Mouse (Mus musculus) monocyte, adult 2 months (primary cell): ENCODE results near the gene Clec10a.

Experiments used
- DNase-seq, 2 experiments: peaks; one replicate each; pipeline ENCODE4 v3.0.0; 2022; ENCODE audit warnings: low spot score in 2 of 2, low read depth in 1 of 2

The Clec10a gene

DNA sequence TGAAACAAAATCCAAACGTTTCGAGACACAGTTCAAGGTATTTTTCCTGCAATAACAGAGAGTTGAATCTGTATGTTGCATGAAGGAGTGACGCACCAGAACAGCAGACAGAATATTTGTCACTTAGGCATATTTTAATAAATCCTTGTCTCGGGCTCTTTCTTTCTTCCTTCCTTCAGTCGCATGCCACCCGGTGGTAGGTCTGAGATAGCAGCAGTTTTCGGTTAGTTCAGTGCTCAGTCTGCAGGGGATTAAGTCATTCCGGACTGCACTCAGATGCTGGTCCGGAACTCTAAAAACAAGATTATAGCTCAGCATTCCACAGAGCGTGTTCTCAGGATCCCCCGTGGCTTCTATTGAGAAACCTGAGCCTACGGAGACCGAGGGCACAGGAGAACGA is 23.4 kb downstream of the Clec10a start:
- no peak for DNase-seq

DNA sequence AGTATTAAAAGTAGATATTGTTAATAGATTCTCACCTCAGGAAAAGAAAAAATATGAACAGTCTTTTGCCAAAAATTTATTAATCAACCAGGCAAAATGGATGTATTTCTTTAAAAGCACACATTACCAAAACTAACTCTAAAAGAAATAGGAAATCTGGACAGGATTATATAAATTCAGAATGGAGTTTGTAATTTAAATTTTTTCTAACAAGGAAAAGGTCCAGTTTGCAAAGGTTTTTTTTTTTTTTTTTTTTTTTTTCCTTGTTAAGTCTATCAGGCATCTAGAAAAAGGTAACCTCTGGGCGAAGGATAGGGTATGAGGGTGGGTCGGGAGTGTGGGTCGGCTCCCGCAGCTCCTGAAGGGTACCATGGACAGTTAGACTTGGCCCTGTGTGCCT is 24.5 kb downstream of the Clec10a start:
- DNase-seq = no peak

DNA sequence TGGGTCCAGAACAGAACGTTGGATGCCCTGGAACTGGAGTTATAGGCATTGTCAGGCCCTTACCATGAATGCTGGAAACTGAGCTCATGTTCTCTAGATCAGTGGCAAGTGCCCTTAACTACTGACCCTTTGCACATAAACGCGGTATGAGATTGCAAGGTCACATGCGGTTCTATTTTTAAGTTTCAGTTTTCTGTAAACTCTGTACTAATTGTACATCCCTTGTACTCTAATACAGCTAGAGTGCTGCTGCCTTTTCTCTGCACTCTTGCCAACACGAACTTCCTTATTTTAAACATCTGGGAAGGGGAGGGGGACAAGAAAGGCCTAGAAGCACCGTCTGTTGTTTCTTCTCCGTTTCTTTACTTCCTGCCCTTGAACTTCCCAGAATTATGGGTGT is 29.1 kb downstream of the Clec10a start:
- DNase-seq = no peak

DNA sequence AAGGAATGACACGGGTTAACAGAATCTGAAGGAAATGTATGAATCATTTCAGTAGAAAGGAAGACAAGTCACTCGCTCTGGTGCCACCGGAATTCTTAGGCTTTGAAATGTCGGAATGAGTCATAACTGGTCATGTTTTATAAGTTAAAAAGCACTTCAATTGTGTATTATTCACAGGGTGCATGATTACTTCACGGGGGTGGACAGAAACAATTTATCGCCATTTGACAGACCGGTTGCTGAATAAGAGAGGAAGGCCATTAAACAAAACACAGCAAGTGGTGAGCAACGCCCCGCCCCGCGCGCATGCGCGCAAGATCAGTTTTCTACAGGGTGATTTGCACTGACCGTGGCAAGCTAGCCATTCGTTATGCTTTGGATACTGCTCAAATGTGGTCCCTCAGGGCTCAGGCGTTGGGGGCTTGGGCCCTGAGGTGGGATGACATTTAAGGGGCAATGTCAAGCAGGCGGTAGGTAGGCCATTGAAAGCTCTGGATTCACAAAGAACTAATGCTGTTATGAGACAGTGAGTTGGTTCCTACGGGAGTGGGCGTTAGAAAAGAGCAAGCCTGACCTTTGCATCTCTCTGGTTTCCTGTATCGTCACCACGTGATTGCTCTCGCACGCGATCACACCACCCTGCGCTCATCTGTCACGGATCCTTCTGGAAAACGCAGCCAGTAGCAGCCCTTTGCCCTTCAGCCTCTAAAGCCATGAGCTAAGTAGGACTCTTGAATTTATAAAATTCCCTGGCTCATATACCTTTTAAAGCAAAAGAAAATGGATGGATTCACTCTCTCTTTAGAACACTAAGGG is 33.5 kb downstream of the Clec10a start:
- DNase-seq = no peak

DNA sequence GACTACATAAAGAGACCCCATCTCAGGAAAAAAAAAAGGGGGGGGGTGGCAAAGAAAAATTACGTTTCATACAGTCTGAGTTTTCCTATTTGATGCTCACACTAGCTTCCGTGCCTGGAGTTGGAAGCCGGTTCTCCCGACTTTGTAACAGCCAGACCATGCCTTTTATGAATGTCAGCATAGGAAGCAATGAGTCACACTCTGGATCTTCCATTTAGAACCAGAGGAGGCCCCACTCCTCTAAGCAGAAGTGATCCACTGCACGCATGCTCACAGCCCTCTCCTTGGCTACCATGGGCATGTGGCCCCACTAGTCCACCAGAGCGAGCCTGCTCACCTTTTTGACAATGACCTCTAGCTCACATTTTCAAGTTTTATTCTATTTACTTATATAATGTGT is 35.2 kb downstream of the Clec10a start:
- no peak for DNase-seq

DNA sequence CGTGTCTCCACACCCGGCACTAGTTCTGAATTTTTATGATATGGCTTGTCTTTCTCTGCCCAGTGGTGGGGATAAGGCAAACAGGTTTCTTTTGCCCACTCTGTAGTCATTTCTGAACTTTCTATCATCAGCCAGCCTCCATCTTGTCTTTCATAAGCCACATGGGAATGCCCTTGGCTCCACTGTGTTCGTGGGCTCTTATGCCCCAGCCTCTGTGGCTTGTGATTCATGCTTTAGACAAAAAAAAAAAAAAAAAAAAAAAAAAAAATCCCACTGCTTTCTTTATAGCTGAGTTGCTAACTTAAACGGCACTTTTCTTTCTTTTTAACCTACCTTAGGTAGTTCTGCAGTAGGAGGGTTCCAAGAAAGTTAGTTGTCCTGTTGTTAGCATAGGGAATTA is 36.2 kb downstream of the Clec10a start:
- no peak for DNase-seq

DNA sequence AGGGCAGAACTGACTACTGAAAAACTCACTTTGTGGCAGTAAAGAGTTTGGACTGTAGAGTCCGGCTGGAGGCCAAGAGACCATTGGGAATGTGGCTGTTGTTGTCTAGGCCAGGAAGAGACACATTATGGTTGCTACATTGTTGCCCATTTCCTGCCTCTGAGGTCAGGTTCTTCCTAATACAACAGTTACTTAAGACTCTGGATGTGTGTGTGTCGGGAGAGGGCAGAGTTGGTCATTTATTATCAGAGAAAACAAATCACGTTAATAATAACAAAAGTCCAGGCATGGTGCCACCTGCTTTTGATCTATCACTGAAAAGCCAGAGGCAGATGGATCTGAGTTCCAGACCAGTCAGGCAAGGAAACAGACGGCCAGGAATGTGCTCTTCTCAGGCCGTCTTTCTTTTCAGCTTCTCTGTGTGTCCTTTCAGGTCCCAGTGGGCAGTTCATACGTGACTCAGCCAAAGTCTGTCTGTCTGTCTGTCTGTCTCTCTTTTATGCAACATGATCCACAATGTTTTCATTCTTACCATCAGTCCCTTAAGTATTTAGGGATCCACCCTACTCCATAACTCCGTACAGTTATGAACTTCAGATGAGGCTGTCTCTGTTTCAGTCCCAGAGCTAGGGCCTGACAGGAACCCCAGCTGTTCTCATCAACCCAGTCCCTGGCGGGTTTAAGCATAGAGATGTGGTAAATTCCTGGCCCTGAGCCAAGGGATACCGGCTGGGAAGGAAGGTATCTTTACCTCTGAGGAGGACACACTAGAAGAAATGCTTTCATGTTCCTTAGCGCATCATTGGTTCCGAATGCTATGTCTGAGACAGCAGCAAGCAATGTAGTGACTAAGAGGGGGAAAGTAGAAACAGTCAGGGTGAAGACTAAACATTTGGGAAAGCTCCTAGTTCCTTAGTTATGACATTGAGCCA is 37.6 kb downstream of the Clec10a start:
- no peak for DNase-seq

DNA sequence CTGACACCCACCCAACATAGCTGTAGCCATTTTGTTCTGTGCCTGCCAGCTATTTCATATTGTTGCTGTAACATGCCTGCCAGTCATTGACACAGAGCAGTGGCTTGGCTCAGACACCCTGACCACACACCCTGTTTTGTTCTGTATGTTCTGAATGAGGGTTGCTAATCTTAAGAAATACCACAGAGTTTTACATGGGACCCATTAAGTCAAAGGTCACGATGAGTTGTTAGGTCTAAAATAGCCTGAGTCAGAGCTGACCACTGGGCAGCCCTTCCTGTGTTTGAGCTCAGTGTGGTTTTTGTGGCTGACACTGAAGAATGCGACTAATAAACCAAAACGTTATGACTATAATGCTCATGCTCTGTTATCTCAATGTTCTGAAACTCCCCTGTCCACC is 42.3 kb downstream of the Clec10a start:
- DNase-seq = no peak

DNA sequence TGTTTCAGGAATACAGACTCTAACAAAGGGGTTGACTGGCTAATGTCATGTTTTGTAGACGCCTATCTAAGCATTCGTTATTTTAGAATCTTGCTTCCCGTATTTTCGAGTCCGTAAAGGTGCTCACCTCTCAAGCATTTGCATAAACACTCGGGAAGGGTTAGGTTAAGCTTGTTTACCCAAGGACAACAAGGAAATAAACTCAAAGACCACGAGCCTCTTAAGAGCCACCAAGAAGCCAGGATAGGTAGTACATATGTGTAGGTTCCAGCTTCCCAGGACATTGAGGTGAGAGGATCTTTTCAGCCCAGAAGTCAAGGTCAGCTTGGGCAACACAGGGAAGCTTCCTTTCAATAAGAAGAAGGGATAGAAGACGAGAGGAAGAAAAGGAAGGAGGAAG is 43.1 kb downstream of the Clec10a start:
- no peak for DNase-seq

DNA sequence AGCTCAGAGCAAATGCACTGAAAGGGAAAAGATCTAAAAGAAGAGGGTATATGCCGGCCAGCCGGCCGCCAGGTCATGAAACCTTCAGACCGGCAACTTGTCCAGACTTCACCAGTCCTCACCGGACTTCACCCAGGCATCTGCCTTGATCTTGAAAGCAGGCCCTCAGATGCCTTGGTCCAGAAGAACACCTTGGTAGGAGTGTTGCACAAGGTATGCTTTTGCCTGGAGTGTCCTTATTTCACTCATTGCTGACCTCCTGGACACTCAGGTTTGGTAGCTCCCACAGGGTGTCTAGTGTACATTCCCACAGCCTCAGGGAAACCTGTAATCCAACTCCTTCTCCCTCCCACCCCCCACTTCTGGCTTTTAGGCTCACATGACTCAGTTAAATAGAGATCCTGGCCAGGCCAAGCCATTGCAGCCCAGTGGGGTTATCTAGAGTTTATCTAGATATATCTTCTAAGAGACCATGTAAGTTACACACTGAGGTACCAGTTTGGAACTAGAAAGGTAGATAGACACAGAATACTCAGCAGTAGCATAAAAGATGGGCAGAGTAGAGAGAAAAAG is 44.1 kb downstream of the Clec10a start:
- DNase-seq = no peak

DNA sequence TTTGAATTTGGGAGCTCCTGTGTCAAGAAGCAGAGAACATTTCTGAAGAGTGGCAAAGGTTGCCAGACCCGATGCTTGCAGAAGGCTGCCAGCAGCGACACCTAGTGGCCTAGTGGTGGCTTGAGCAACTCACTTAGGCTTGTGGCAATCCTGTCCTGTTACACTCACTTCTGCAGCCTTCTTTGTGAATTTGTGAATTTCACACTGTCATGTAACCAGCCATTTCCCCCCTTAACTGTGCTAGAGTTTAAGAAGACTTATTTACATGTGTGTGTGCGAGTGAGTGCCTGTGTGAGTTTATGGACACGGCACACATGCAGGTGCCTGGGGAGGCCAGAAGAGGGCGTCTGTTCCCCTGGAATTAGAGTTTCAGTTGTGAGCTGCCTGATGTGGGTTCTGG is 45.7 kb downstream of the Clec10a start:
- DNase-seq = peak in 1 of 2 experiments; percentile 68

DNA sequence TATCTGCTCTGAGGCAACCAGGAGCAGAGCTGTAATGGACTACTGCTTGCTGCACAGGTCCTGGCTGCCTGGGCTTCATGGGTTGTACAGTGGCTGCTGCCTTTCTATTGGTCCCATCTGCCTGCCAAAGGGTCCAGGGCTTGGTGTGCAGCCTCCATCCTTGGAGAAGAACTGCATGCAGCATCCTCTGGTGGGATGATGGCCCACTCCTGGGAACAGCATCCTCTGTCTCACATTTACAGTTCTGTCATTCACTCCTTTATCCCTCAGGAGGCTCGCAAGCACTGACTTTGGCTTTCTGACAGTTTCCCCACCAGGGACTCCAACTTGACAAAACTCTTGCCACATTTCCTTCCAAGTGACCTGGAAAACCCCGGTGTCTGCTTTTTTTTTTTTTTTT is 50.8 kb downstream of the Clec10a start:
- no peak for DNase-seq

DNA sequence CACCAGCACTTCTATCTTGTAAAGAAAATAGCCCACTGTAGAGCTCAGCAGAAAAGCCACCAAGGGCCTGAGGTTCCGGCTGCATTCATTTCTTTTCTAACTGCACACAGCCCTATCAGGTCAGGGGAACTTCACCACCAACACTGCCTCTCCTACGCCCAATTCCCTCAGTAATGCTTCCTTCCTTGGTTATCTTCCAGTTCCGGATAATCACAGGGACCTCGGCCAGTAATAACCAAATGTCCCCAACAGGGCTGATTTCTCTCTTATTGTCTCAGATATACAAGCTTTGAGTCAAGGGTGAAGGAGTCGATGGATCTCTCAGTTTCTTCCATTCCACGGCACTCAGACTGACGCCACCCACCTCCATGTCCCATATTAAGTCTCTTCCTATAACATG is 51.3 kb downstream of the Clec10a start:
- no peak for DNase-seq

DNA sequence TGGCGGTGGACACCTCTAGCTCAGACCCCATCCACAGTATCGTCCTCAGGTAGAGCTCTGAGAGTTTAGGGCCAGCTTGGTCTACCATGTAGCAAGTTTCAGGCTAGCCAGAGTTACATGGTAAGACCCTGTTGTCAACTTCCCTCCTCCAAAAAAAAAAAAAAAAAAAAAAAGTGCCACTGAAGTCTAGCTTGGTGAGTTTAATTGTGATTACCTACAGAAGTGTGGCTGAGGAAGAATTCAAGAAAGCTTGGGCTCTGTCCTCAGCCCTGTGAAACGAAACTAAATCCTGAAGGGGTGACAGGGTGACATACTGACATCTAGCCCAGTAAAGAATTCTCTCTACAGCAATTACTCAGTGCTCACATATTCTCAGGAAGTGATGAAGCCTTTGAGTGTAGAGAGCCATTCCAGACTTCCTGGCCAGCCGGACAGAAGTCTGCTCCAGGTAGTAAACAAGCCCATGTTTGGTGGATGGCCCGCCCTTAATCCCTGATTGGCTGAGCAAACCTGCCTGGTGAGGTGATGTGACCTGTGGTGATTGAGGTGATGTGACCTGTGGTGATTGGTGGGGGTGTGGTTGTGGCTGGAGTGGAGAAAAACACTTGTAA is 52.9 kb downstream of the Clec10a start:
- DNase-seq = no peak

DNA sequence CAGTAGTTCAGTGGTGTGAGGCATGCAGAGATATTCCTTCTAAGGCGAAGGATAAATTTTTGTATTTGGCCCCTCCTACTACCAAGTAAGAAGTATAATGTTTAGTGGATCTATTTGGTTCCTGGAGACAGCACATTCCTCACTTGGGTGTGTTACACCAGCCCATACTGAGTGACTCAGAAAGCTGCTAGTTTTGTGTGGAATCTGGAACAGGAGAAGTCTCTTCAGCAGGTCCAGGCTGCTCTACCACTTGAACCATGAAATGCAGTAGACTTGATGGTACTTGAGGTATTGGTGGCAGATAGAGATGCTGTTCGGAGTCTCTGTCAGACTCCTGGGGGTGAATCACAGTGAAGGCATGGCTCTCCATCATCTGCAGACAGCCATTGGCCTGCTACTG is 54.7 kb downstream of the Clec10a start:
- no peak for DNase-seq

DNA sequence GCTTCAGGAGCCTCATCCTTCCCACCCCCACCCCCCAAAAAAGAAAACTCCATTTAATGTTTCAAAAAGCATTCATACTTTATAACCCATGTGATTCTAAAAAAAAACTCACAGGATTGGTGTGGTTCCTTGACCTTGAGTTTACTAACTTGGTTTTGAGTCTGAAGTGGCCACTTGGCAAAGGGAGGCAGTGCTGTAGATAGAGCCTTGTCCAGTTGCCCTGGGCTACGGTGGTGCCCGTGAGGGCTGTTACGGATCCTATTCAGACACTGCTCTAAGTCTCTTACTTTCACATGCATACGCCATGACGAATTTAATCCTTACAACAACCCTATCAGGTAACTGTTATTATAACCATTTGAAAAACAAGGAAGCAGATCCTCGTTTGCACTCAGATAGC is 56.0 kb downstream of the Clec10a start:
- DNase-seq = no peak

DNA sequence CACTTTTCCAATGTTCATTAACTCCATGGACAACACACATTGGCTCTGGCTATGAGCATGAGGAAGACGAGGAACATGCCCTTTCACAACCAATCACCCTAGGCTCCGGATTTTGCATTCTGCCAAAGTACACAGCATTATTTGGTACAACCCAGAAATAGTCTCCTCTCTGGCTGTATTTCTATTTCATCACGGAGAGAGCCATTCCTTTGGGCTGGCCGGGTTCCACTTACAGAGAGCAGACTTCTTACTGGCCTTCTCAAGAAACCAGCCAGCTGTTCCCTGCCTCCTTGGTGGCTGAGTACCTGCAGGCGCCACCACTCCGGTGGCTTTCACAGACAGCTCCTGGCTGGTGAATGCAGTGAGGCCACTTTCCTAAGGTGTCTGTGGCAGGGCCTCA is 56.4 kb downstream of the Clec10a start, which contains the start of gene Slc16a11:
TSS of gene Slc16a11 (plus strand) at position 330 of the 400 bp plus-strand sequence.
- no peak for DNase-seq

DNA sequence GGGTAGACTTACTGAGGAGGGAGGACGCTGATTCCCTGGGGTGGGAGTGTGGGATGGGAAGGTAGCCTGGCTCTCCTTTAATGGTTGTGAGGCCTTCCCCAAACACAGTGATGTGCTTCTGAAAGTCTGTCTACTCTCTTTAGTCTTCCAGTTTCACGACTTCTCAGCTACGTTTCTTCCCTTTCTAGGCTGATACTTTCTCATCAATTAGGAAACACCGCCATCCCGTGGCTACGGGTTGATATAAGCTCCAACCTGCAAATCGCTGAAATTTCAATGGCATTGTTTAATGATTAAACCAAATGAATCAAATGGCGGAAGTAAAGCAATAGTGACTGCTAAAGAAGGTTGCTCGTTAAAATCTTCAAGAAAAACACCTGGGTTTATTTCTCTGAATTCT is 56.9 kb downstream of the Clec10a start:
- peak in 1 of 2 experiments; percentile 56 for DNase-seq

DNA sequence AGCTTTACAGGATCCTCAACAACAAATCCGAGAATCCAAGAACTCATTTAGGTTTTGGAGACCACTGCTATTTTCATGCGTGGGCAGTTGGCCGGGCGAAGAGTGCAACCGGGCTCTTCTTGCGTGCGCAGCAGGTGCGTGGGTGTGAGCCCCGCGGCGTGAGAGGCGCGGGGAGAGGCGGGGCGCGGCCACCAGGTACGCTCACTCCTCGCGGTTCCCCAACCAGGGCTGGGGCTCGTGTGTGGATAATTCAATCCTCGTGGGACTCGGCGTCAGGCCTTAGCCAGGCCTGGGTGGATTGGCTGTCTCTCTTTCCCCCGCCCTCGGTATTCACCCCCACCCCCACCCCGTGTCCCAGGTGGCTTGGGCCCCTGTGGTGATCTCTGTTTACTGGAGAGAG is 57.7 kb downstream of the Clec10a start:
- no peak for DNase-seq

DNA sequence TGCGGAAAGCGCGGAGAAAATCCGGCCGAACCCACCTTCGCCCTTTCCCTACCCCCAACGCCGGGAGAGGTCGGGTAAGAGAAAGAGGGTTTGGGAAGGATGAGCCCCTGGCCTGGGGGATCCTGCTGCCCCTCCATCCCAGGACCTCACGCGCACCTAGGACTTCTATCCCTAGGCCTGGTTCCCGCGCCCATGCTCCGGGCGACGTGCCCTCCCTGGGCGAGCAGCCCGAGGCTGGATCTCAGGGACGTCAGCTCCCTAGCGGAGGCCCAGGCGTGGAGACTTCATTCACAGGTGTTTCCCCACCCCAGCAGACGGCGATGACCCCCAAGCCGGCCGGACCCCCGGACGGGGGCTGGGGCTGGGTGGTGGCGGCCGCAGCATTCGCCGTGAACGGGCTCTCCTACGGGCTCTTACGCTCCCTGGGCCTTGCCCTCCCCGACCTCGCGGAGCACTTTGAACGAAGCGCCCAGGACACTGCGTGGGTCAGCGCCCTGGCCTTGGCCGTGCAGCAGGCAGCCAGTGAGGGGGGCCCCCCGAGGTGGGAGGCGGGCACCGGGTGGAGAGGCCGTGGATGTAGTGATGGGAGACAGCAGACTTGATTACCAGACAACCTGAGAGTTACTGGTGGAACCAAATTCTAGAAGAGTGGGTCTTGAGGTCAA is 58.3 kb downstream of the Clec10a start:
- DNase-seq = no peak

DNA sequence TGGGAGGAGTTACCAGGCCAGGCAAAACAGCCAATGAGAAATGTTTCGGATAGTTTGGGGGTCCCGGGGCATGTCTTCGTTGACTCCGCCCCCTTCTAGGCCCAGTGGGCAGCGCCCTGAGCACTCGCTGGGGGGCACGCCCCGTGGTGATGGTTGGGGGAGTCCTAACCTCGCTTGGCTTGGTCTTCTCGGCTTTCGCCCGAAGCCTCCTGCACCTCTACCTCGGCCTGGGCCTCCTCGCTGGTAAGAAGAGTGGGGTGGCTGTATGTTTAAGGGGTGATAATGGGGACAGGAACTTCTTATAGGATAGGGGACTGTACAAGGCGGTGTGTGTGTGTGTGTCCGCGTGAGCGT is 58.8 kb downstream of the Clec10a start:
- DNase-seq = no peak
